Mouse (Mus musculus): ENCODE measurements around the gene Ubl4b. TPM values are rescaled to one million over a fixed set of nuclear protein-coding genes. Genes with fewer than 3 reads are reported as not detected.
A peak's percentile ranks its signal among the peaks of the same experiment; 100 is the strongest.

Ubl4b gene
- polyA plus RNA-seq (2015; fragmentation: Nextera tagmentation; extraction: Ambion mirVana), result 0.11 TPM in 1 of 2 replicates, not detected in the other

GRCm38 (mm10) chr3:107554842-107555241 is at the start of gene Ubl4b:
Gene Ubl4b (minus strand): TSS chr3:107555073.
- Histone ChIP-seq H3K4me3 (ENCODE audit: low read length) (no peak within 1 kb of the TSS), H3K4me1 (ENCODE audit: control insufficient read depth, insufficient read depth, low read length) (0 out of 2 replicates have a peak, but pooled peaks cover 2% of the 10 kb centered on the region), H3K4me2 (ENCODE audit: low read depth, low read length) (no peak within 1 kb of the TSS), H3K9me3 (replicated peaks; ENCODE audit: control insufficient read depth, low read length) (no peaks in the 10 kb centered on the region), H3K36me3 (ENCODE audit: control insufficient read depth, insufficient read depth) (no peaks in the 10 kb centered on the region), H3K27me3 (ENCODE audit: control insufficient read depth, insufficient read depth, low read length) (peaks cover 5% of the 10 kb centered on the region; the same call in 1 of the 2 replicates), H3K9ac (ENCODE audit: low read length) (no peak within 1 kb of the TSS), H3K27ac (ENCODE audit: low read length) (no peak within 1 kb of the TSS)
- 90% methylated on average over 2 of the region's 2 CpGs for WGBS
- no peak for ATAC-seq (replicated peaks; ENCODE audit: extremely low read depth, insufficient read depth, low FRiP score)

DNA sequence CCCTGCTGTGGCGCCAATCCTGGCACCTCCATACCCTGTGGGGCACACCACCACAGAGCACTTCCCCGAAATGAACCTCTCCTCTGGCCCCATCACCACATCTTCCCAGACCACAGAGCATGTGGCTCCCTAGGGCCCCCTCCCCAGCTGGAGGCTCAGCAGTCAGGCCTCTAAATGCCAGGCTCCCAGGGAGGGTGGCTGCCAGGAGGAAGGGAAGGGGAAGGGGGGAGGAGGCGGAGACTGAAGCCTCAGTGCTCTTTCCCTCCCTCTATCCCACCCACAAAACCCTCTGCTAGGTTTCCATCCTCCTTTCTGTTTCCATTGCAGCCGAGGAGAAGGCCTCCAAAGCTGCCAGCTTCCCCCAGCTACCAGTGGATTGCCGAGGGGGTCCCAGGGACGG is 45.3 kb upstream of the Ubl4b start:
- no peak overlapping the region for H3K4me3 ChIP-seq (ENCODE audit: low read length)
- H3K27me3 ChIP-seq (ENCODE audit: control insufficient read depth, insufficient read depth, low read length), result peaks cover 58% of the 10 kb centered on the region
- no peak overlapping the region for H3K27ac ChIP-seq (ENCODE audit: low read length)
- no peak for ATAC-seq (replicated peaks; ENCODE audit: extremely low read depth, insufficient read depth, low FRiP score)
- no peaks in the 10 kb centered on the region for H3K36me3 ChIP-seq (ENCODE audit: control insufficient read depth, insufficient read depth)
- H3K9me3 ChIP-seq (replicated peaks; ENCODE audit: control insufficient read depth, low read length), result no peaks in the 10 kb centered on the region
- H3K4me2 ChIP-seq (ENCODE audit: low read depth, low read length), result no peak overlapping the region
- 54% methylated on average over 6 of the region's 6 CpGs for WGBS
- no peak overlapping the region for H3K9ac ChIP-seq (ENCODE audit: low read length)
- H3K4me1 ChIP-seq (ENCODE audit: control insufficient read depth, insufficient read depth, low read length), result peaks cover 9% of the 10 kb centered on the region

DNA sequence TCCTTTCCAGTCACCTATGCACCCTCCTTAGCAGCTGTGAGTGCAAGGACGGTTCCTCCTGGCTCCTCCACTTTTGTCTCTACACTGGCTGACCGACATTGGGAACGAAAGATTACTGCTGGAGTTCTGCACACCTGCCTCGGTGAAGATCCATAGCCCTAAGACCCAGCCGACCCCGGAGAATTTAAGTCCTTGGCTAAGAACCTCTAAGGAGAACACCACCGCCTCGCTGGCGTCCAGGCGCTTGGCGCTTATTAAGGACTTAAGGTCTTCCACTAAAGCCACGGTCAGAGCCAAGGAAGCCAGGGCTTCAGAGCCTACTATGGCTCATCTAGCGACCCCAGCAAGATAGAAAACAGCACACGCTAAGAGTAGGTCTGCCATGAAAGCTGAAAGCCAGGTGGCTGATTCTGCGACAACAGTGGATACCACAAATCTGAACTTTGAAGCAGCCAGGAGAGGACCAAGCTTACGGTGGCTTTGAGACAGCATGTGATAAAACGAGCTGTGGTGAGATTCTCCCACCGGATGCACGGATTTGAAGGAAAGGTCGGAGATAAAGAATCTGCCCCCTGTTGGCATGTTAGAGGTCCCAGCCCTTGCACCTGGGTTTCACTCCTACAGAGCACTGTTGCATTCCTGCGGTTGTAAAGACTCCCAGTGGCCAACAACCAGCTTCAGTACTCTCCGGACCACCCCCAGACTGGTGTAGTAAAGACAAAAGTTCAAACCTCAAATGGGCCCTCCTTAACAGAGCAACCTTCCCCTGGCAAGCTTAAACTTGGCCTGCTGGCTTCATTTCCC is 42.9 kb upstream of the Ubl4b start:
- 15% methylated on average over 22 of the region's 22 CpGs for WGBS
- Histone ChIP-seq H3K9me3 (replicated peaks; ENCODE audit: control insufficient read depth, low read length) (no peaks in the 10 kb centered on the region), H3K4me2 (ENCODE audit: low read depth, low read length) (no peak overlapping the region), H3K27me3 (ENCODE audit: control insufficient read depth, insufficient read depth, low read length) (peaks cover 81% of the 10 kb centered on the region), H3K4me1 (ENCODE audit: control insufficient read depth, insufficient read depth, low read length) (peaks cover 14% of the 10 kb centered on the region), H3K9ac (ENCODE audit: low read length) (no peak overlapping the region), H3K27ac (ENCODE audit: low read length) (no peak overlapping the region), H3K4me3 (ENCODE audit: low read length) (no peak overlapping the region), H3K36me3 (ENCODE audit: control insufficient read depth, insufficient read depth) (no peaks in the 10 kb centered on the region)
- no peak for ATAC-seq (replicated peaks; ENCODE audit: extremely low read depth, insufficient read depth, low FRiP score)

DNA sequence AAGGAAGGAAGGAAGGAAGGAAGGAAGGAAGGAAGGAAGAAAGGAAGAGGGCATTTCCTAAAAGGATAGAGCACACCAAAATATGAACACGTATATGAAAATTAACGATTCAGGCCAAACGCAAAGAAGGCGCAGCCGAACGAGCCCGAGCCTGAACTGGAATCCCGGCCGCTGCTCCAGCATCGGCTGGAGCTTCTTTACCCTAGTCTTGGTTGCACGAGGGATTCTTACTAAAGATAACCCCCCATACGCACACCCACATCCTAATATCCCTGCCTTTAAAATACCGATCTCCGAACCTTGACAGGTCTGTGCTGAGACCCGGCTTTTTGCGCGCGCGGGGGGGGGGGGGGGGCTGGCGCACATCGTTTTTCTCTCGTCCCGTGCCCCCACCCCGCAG is 42.3 kb upstream of the Ubl4b start:
- no peaks in the 10 kb centered on the region for H3K9me3 ChIP-seq (replicated peaks; ENCODE audit: control insufficient read depth, low read length)
- WGBS, result 5% methylated on average over 22 of the region's 24 CpGs

DNA sequence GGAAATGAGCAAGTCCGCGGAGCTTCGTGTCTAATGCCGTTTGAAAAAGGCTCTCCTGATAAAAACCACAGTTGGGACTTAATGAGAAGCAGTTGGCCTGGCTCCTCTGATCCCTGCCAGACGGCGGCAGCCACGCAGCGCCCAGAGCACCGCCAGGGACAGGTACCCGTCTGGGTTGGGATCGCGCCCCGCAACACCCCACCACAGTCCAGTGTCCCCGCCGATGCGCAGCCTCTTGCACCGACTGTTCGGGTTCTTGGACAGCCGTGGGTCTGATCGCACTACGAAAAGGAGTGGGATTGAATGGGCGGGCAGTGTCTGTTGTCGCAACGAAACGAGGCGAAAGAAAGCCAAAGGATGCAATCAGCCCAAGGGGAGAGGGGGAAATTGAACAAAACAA is 41.7 kb upstream of the Ubl4b start:
- Histone ChIP-seq H3K4me3 (ENCODE audit: low read length) (no peak overlapping the region; the same call in 1 of the 2 replicates), H3K4me1 (ENCODE audit: control insufficient read depth, insufficient read depth, low read length) (peaks cover 14% of the 10 kb centered on the region), H3K27me3 (ENCODE audit: control insufficient read depth, insufficient read depth, low read length) (peaks cover 86% of the 10 kb centered on the region), H3K9me3 (replicated peaks; ENCODE audit: control insufficient read depth, low read length) (no peaks in the 10 kb centered on the region), H3K36me3 (ENCODE audit: control insufficient read depth, insufficient read depth) (no peaks in the 10 kb centered on the region), H3K4me2 (ENCODE audit: low read depth, low read length) (no peak overlapping the region), H3K9ac (ENCODE audit: low read length) (no peak overlapping the region), H3K27ac (ENCODE audit: low read length) (no peak overlapping the region)
- no peak for ATAC-seq (replicated peaks; ENCODE audit: extremely low read depth, insufficient read depth, low FRiP score)
- under 1% methylated on average over 26 of the region's 26 CpGs for WGBS

More for the DNA sequence above, 42.3 kb upstream of the Ubl4b start:
- no peak overlapping the region for H3K4me3 ChIP-seq (ENCODE audit: low read length)
- H3K27ac ChIP-seq (ENCODE audit: low read length), result no peak overlapping the region
- H3K9ac ChIP-seq (ENCODE audit: low read length), result no peak overlapping the region
- H3K36me3 ChIP-seq (ENCODE audit: control insufficient read depth, insufficient read depth), result no peaks in the 10 kb centered on the region
- ATAC-seq (replicated peaks; ENCODE audit: extremely low read depth, insufficient read depth, low FRiP score), result no peak
- peaks cover 88% of the 10 kb centered on the region for H3K27me3 ChIP-seq (ENCODE audit: control insufficient read depth, insufficient read depth, low read length)
- H3K4me2 ChIP-seq (ENCODE audit: low read depth, low read length), result no peak overlapping the region
- H3K4me1 ChIP-seq (ENCODE audit: control insufficient read depth, insufficient read depth, low read length), result peaks cover 14% of the 10 kb centered on the region

- no peak for ATAC-seq (replicated peaks; ENCODE audit: extremely low read depth, insufficient read depth, low FRiP score)
- H3K36me3 ChIP-seq (ENCODE audit: control insufficient read depth, insufficient read depth), result no peaks in the 10 kb centered on the region
- H3K4me3 ChIP-seq (ENCODE audit: low read length), result peak overlapping the region; percentile 48
- no peak overlapping the region for H3K4me2 ChIP-seq (ENCODE audit: low read depth, low read length)
- no peaks in the 10 kb centered on the region for H3K9me3 ChIP-seq (replicated peaks; ENCODE audit: control insufficient read depth, low read length)
- peaks cover 85% of the 10 kb centered on the region for H3K27me3 ChIP-seq (ENCODE audit: control insufficient read depth, insufficient read depth, low read length)
- no peak overlapping the region for H3K27ac ChIP-seq (ENCODE audit: low read length)
- under 1% methylated on average over 34 of the region's 34 CpGs for WGBS
- H3K9ac ChIP-seq (ENCODE audit: low read length), result no peak overlapping the region
- H3K4me1 ChIP-seq (ENCODE audit: control insufficient read depth, insufficient read depth, low read length), result peaks cover 14% of the 10 kb centered on the region
These were observed 41.1 kb upstream of the Ubl4b start for GRCm38 (mm10) chr3:107595938-107596461.

GRCm38 (mm10) chr3:107595264-107595937 is 40.5 kb upstream of the Ubl4b start:
- H3K4me3 ChIP-seq (ENCODE audit: low read length), result peak overlapping the region; percentile 48
- H3K4me1 ChIP-seq (ENCODE audit: control insufficient read depth, insufficient read depth, low read length), result peaks cover 14% of the 10 kb centered on the region
- H3K27ac ChIP-seq (ENCODE audit: low read length), result no peak overlapping the region
- H3K9ac ChIP-seq (ENCODE audit: low read length), result peak overlapping the region; percentile 20
- WGBS, result 1% methylated on average over 50 of the region's 50 CpGs
- H3K9me3 ChIP-seq (replicated peaks; ENCODE audit: control insufficient read depth, low read length), result no peaks in the 10 kb centered on the region
- 0 out of 2 replicates have a peak, but pooled peaks have one; percentile 17 for ATAC-seq (replicated peaks; ENCODE audit: extremely low read depth, insufficient read depth, low FRiP score)
- H3K4me2 ChIP-seq (ENCODE audit: low read depth, low read length), result peak overlapping the region; percentile 66
- no peaks in the 10 kb centered on the region for H3K36me3 ChIP-seq (ENCODE audit: control insufficient read depth, insufficient read depth)
- H3K27me3 ChIP-seq (ENCODE audit: control insufficient read depth, insufficient read depth, low read length), result peaks cover 82% of the 10 kb centered on the region

DNA sequence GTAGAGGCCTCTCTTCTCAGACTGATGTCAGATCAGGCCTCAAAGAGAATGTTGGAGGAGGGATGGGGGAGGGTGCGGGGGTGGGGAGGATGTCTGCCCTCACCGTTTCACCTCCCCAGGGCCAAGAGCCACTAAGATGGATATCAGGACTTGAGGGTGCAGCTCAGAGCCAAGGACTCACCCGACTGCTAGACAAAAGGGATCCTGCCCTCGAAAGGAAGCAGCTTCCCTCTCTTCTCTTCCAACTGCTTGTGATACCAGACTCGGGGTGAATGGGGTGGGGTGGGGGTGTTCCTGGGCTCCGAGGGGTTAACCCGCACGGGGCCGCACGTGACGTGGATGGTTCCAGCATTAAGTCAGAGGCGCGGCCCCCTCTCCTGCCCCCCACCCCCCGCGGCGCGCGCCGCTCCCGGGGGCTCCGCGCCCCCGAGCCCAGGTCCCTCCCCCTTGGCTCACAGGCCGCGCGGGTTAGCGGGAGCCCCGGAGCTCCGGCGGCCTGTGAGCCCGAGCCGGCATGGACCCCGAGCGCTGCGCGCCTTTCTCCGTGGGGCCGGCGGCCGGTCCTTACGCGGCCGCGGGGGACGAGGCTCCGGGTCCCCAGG is 39.9 kb upstream of the Ubl4b start, which contains the start of gene Alx3:
TSS of gene Alx3 (plus strand) at position 370 of the 602 bp plus-strand sequence.
- Histone ChIP-seq H3K4me1 (ENCODE audit: control insufficient read depth, insufficient read depth, low read length) (peaks cover 14% of the 10 kb centered on the region), H3K4me3 (ENCODE audit: low read length) (peak within 1 kb of the TSS; percentile 48), H3K27ac (ENCODE audit: low read length) (no peak within 1 kb of the TSS), H3K4me2 (ENCODE audit: low read depth, low read length) (peak within 1 kb of the TSS; percentile 66), H3K9ac (ENCODE audit: low read length) (peak within 1 kb of the TSS; percentile 20), H3K36me3 (ENCODE audit: control insufficient read depth, insufficient read depth) (no peaks in the 10 kb centered on the region), H3K9me3 (replicated peaks; ENCODE audit: control insufficient read depth, low read length) (no peaks in the 10 kb centered on the region), H3K27me3 (ENCODE audit: control insufficient read depth, insufficient read depth, low read length) (peaks cover 81% of the 10 kb centered on the region)
- WGBS, result 3% methylated on average over 40 of the region's 46 CpGs
- ATAC-seq (replicated peaks; ENCODE audit: extremely low read depth, insufficient read depth, low FRiP score), result 0 out of 2 replicates have a peak, but pooled peaks have one; percentile 11
